Mouse (Mus musculus) gastrocnemius, adult 2 months (tissue): ENCODE results near the gene Ranbp3l. TPM values are rescaled to one million over a fixed set of nuclear protein-coding genes. Genes with fewer than 3 reads are reported as not detected.

ENCODE experiments used
- DNase-seq: peaks from one replicate; pipeline ENCODE4 v3.0.0; 2022
- H3K27ac ChIP-seq: fragments of 200-600 bp; 2 replicates; pipeline ENCODE4 v1.8.1; 2022; ENCODE audit warnings: mild to moderate bottlenecking
- H3K4me3 ChIP-seq: fragments of 200-600 bp; 2 replicates; pipeline ENCODE4 v1.8.1; 2022; ENCODE audit warnings: mild to moderate bottlenecking, moderate library complexity
- CTCF ChIP-seq: fragments of 200-600 bp; IDR thresholded peaks from 2 replicates; pipeline ENCODE4 v1.8.1; 2022; ENCODE audit warnings: antibody characterized with exemption, mild to moderate bottlenecking, moderate library complexity
- intact Hi-C: fragments of 180-260 bp; cut with DNase I; formaldehyde crosslinking; loops from one replicate; pipeline ENCODE4 v1.15.1; 2025
- long read RNA-seq, 2 experiments: library from polyadenylated mRNA; stranded (forward); transcript quantifications; one replicate each; pipeline ENCODE4 v2.0.0; 2021
- total RNA-seq, 2 experiments: library from RNA; stranded (reverse); gene quantifications; 2 replicates each; pipeline ENCODE4 v1.2.3; 2021

Gene Ranbp3l
- total RNA-seq, result under 1 TPM in 1 of 2 experiments, not detected in 1; 0.20 TPM
- long read RNA-seq, experiment 1, result 0 reads
- long read RNA-seq, experiment 2, result 0 reads

DNA sequence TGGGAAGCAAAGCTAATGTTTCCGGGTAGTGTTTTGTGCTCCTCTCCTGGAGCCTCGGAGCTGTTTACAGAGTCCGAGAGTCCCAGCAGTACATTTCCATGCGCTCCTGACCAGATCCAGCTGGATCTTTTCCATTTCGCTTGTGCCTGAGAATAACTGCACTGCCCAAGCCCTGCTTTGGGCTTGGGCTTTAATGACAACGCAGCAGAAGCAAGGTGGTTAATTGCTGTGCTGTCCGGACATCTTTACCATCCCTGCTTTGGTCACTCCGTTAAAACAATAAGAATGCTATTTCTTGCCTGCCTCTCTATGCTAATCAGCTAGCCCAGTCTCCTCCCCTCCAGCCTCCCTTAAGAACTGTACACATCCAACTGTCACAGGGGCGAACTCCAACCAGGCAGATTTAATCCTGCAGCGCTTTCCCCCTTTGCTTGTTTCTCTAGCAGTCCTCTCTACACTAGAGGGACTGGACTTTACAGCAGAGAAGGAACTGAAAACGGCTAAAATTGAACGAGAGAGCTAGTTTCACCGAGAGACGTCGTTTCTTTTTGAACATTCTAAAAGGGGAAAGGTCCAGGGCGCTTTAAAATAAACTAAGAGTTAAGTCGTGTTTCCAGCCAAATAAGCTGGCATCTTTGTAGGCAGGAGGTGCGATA lies at the start of gene Ranbp3l:
TSS of gene Ranbp3l (plus strand) at position 377 of the 656 bp plus-strand sequence.
- intact Hi-C loops, result no loop called here
- H3K4me3 ChIP-seq, result peak within 1 kb of the TSS; percentile 44
- no peak for TF ChIP-seq CTCF
- peak; percentile 20 for DNase-seq
- H3K27ac ChIP-seq, result peak within 1 kb of the TSS; percentile 40; the same call in 1 of the 2 replicates

DNA sequence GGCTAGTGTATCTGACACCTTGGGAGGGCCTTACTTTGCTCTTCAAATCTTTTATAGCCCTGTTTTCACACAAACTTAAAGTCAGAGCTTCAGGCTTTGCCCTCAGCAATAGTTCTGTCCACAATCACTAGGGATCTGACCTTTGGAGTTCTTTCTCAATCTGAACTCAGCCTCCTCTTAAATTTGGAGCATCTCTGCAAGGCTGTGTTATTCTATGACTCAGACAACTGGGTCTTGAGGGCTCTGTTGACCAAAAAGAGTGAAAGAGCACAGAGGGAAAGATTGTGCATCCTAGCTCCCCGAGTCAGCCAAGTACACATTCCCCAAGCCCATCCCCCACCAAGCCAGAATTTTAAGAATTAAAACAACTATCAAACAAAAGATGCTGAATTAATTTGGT lies 37.7 kb upstream of the Ranbp3l start:
- intact Hi-C loops, result no loop called here
- Histone ChIP-seq H3K27ac (no peak overlapping the region), H3K4me3 (no peak overlapping the region)
- TF ChIP-seq CTCF, result no peak
- DNase-seq, result no peak

DNA sequence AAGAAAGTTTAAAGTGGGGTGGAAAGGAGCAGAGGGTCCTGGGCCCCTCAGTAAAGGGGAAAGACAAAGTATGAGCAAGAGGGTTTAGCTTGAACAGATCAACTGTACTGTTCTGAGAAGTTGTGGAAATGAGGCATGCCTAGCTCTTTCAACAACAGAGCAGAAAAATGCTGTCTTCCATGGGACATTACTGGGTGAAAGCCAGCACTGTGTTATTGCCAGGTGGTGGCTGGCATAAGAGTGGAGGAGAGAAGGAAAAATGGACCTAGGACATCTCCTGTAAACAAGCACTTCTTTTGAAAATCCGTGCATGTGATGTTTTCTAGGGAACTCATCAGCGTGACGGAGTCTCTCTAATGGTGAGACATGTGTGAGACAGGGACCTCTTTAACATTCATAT lies 30.8 kb upstream of the Ranbp3l start:
- Histone ChIP-seq H3K4me3 (no peak overlapping the region), H3K27ac (no peak overlapping the region)
- DNase-seq, result no peak
- intact Hi-C loops, result no loop called here
- no peak for TF ChIP-seq CTCF

DNA sequence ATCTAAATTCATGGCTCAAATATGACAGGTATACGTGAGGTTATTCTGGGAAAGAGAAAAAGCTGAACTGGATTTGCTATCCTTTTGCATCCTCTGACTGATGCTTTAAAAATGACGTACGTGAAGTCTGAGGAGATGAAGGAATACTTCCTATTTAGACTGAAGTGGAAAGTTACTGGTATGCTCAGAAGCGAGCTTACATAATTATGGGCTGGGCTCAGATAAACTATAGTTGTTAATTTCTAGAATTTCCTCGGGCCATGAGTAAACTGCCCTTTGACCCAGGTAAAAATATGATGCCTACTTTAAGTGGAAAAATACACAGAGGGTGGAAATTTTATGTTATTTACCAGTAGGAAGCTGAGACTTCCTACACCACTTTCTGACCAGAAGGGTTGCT lies 26.9 kb upstream of the Ranbp3l start:
- no peak for DNase-seq
- no peak for TF ChIP-seq CTCF
- no peak overlapping the region for H3K4me3 ChIP-seq
- no peak overlapping the region for H3K27ac ChIP-seq
- intact Hi-C loops, result no loop called here

DNA sequence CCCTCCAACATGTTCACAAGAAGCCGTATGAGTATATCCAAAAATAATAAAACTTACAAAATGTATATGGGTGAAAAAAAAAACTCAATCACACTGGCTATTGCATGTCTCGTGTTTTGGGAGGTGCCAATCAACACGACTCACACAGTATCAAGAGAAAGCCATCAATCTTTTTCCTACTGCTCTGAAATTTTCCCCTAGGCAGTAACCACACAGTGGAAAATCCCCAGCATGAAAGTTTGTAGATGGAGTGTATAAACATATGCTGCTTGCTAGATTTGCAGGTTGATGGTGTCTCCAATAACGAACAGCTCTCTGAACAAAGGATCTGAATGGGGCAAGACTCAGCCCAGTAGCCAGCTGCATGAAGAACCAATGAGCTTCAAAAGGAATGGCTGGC lies 16.9 kb upstream of the Ranbp3l start:
- TF ChIP-seq CTCF, result no peak
- Histone ChIP-seq H3K4me3 (no peak overlapping the region), H3K27ac (no peak overlapping the region)
- no peak for DNase-seq
- intact Hi-C loops, result no loop called here

DNA sequence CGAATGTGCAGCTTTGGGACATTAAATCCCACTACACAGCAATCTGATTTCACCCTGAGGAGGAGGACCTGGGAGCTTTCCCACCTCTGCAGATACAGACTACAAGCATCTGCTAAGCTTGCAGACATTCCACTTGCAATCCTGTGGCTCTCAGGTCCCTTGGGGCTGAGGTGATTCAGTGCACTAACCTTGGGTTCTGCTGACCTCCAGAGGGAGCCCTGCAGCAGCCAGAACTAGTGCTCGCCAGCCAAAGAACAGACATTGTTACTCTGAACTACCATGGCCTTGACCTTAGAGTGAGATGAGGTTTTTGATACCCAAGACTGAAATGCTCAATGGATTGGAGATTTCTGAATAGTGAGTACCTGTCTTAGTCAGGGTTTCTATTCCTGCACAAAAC lies 4.4 kb upstream of the Ranbp3l start:
- Histone ChIP-seq H3K27ac (no peak overlapping the region), H3K4me3 (no peak overlapping the region)
- TF ChIP-seq CTCF, result no peak; the same call in 1 of the 2 replicates
- no peak for DNase-seq
- intact Hi-C loops, result no loop called here

DNA sequence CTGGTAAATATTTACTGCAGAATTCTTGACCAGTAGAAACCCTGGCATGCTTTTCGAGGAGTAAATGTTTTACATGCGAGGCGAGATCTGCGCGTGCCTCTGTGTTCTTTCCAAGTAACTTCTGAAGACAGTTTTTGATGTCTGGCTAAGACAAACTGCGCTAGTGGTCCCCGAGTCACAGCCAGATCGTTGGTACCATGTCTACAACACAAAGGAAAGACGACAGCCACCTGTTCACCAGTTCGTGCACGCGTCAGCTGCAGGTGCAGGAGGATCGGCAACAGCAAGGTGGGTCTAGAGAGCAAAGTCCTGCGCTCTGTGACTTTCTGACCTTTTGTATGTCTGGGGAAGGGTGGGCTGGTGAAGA lies 463 bp downstream of the Ranbp3l start:
- intact Hi-C loops, result no loop called here
- TF ChIP-seq CTCF, result no peak
- H3K4me3 ChIP-seq, result peak overlapping the region; percentile 44
- no peak for DNase-seq
- no peak overlapping the region for H3K27ac ChIP-seq

DNA sequence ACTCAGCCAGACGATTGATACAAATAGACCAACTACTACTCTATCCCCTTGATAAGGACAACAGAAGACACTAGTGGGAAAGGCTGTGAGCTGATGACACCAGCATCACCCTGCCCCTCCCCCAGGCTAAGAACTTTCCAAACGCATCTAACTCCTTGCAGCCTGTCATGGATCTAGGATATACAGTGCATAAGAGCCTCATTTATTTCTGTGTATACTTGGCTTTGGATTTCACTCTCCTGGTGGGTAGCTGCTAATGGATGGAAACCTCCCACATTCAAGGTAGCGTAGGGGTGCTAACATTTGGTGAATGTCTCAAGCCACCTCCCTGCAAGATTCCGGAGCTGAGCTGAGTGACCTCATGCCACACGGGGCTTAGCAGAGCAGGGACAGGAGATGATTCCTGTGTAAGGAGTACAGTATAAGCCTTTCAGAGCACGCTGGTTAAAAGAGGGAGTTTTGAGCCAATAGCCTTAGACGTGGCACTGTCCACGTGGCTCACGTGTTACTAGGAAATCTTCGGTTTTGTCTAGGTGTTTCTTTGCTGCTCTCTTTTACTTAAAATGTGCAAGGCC lies 1.4 kb downstream of the Ranbp3l start:
- TF ChIP-seq CTCF, result no peak
- intact Hi-C loops, result no loop called here
- no peak for DNase-seq
- Histone ChIP-seq H3K27ac (no peak overlapping the region), H3K4me3 (no peak overlapping the region)

DNA sequence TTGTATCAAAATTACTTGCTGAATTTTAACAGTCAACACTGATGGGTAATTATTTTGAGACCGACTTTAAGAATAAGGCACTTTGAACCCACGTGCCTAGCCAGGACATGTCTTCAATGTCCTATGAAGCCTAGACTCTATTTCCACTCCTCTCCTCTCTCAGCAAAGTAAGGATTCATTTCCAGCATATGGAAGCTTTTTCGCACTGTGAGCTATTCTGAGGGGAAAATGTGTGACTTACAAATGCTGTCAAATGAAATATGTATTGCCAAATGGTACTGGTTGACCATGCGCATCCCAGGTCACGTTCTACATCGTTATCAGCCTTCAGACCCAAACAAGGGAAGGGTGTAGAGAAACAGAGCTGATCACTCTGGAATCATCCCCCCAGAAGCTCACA lies 23.5 kb downstream of the Ranbp3l start:
- no peak for DNase-seq
- Histone ChIP-seq H3K4me3 (no peak overlapping the region), H3K27ac (no peak overlapping the region)
- intact Hi-C loops, result no loop called here
- TF ChIP-seq CTCF, result no peak

DNA sequence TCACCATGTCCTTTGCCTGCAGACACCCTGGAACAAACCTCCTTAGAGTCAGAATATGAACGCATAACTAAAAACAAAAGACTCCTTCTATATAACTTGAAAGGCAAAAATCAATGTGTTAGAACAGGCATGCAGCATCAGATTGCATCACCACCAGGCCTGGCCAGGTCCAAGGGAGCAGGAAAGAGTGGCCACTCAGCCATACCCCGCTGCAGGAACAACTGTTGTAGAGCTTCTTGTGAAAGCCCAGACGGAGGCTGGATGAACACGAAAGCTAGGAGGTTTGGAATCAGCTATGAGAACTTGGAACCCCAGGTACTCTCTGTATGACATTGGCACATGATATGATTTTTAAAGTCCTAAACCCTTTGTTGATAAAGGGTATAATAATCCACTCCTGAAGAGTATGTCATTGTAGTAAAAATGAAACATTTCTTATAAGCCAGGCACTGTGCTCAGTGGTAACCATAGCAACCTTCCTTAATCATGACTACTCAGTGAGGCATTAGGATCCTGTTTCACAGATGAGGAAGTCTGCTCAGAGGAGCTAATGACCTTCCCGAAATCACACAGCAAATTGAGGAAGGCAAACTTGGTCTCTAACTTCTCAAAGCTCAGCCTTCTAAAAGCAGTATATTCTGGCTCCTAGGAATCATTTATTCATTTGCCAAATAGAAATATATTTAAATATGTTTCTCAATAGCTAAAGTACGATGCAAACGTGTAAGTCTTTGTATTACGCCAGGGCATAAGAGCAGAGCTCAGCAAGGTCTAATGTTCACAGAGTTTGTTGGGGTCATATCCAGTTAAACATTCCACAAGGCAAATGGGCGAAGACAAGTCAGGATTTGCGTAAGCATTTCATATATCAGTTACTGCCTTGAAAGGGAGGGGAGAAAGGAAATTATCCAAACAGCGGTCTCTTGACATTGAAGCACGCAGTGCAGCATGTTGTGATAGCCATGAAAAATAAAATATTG lies 24.4 kb downstream of the Ranbp3l start:
- no peak for DNase-seq
- intact Hi-C loops, result no loop called here
- H3K27ac ChIP-seq, result no peak overlapping the region
- TF ChIP-seq CTCF, result no peak
- H3K4me3 ChIP-seq, result no peak overlapping the region

DNA sequence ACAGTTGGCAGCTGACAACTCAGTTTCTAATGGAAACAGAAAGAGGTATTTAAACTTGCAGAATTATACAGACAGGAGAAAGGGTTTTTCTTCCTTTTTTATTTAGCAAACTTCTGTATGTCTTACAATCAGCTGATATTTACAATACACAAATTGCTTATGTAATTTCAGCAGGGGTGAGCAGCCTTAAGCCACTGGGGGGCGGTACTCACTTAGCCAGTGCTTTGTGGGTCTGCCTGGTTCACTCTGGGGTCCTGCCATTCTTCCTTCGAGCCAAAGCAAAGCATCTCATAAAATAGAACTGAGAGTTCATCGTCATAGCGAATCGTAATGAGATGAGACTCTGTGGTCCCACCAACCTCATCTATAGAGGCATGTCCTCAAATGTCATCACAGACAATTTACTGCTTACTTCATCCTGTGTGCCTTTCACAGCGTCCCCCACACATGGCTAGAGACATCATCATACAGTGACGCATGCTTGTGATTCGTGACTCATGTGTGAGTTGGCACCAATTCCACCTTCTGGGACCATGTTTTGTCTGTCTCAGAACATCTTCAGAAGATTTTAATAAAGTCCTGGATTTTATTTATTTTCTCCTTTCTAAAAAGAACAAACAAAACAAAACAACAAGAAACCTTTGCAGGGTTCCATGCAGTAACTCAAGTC lies 27.0 kb downstream of the Ranbp3l start:
- DNase-seq, result no peak
- TF ChIP-seq CTCF, result peak; percentile 7; the same call in 1 of the 2 replicates
- intact Hi-C loops, result no loop called here
- Histone ChIP-seq H3K4me3 (no peak overlapping the region), H3K27ac (no peak overlapping the region)

DNA sequence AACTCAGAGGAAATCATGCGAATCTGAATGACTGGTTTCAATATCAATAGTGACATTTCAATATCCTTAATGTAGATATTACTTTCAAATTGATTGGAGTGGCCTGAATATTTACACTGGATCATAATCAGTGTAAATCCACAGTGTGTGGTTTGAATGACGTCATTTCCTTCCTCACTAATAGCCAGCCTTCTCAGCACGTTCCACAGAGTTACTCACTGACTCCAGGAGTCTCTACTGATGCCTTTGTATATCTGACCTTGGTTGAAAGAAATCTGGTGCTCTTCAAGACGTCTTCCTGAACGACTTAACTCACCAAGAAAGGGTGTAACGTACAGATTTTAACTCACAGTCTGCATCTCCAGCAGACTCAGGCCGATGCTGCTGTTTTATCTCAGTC lies 27.7 kb downstream of the Ranbp3l start:
- intact Hi-C loops, result no loop called here

DNA sequence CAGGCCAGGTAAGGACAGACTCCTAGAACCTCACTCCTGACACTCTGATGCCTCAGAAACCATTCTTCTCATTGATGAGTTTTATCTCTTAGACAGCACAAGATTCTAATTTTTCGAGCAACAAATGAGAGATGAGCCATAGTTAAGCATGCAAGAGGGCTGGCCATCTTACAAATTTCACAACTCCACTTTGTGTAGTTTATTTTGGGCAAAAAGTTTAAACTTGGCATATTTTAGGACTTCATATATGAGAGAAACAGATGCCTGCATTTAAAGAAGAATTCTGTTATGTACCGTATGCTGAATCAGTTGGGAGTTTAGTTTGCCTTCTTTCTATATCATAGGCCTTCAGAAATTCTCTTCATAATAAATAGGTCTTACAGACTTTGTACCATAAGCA lies 35.0 kb downstream of the Ranbp3l start:
- Histone ChIP-seq H3K4me3 (no peak overlapping the region), H3K27ac (no peak overlapping the region)
- no peak for TF ChIP-seq CTCF
- intact Hi-C loops, result no loop called here
- no peak for DNase-seq

More for the DNA sequence above, 27.7 kb downstream of the Ranbp3l start:
- no peak for TF ChIP-seq CTCF
- Histone ChIP-seq H3K27ac (no peak overlapping the region), H3K4me3 (no peak overlapping the region)
- DNase-seq, result no peak
